Mouse (Mus musculus): ENCODE data around the gene Metrn. TPM values are rescaled to one million over a fixed set of nuclear protein-coding genes. Genes with fewer than 3 reads are reported as not detected.

The Metrn gene
- polyA plus RNA-seq, 1 experiment from 2014 or later = 20.3 TPM

DNA sequence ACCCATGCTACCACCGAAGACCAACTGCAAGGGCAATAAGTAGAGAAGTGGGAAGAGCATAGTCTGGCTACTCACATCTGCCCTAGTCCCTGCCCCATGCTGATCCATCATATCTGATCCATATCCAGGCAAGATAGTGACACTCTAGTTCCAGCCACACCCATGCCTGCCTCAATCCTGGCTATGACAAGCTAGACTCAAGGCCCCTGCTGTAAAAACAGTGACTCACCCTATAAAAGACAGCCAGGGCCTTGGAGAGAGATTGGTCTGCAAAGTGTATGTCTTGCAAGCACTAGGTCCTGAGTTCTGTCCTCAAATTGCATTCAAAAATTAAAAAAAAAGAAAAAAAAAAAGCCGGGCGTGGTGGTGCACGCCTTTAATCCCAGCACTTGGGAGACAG, 9.6 kb upstream of the Metrn start:
- Histone ChIP-seq H3K9ac (ENCODE audit: low read length) (no peak overlapping the region), H3K4me1 (replicated peaks; ENCODE audit: control insufficient read depth, insufficient read depth, low read length) (peaks cover 20% of the 10 kb centered on the region), H3K4me3 (ENCODE audit: low read depth, low read length) (no peak overlapping the region), H3K36me3 (ENCODE audit: control insufficient read depth, insufficient read depth, low read length) (no peaks in the 10 kb centered on the region), H3K4me2 (ENCODE audit: low read depth, low read length, severe bottlenecking) (no peak overlapping the region), H3K27me3 (ENCODE audit: control insufficient read depth, insufficient read depth, low read length) (no peaks in the 10 kb centered on the region), H3K9me3 (ENCODE audit: control insufficient read depth, low read length) (no peaks in the 10 kb centered on the region), H3K27ac (ENCODE audit: low read depth, low read length) (no peak overlapping the region)
- DNase-seq (ENCODE audit: low spot score) = no peak
- ATAC-seq (replicated peaks; ENCODE audit: low FRiP score) = no peak
- 92% methylated on average over 4 of the region's 4 CpGs for WGBS

- H3K4me2 ChIP-seq (ENCODE audit: low read depth, low read length, severe bottlenecking) = peak overlapping the region; percentile 15; the same call in 1 of the 2 replicates
- no peaks in the 10 kb centered on the region for H3K36me3 ChIP-seq (ENCODE audit: control insufficient read depth, insufficient read depth, low read length)
- ATAC-seq (replicated peaks; ENCODE audit: low FRiP score) (peak; percentile 90), DNase-seq (ENCODE audit: low spot score) (peak; percentile 89)
- peak overlapping the region; percentile 44 for H3K9ac ChIP-seq (ENCODE audit: low read length)
- H3K27me3 ChIP-seq (ENCODE audit: control insufficient read depth, insufficient read depth, low read length) = no peaks in the 10 kb centered on the region
- WGBS = 13% methylated on average over 10 of the region's 10 CpGs
- H3K4me1 ChIP-seq (replicated peaks; ENCODE audit: control insufficient read depth, insufficient read depth, low read length) = peaks cover 12% of the 10 kb centered on the region; the same call in 1 of the 2 replicates
- peak overlapping the region; percentile 77 for H3K27ac ChIP-seq (ENCODE audit: low read depth, low read length)
- no peaks in the 10 kb centered on the region for H3K9me3 ChIP-seq (ENCODE audit: control insufficient read depth, low read length)
- H3K4me3 ChIP-seq (ENCODE audit: low read depth, low read length) = no peak overlapping the region
Measured at GRCm38 (mm10) chr17:25802825-25803517, 6.0 kb upstream of the Metrn start.

GRCm38 (mm10) chr17:25801029-25801428, 4.1 kb upstream of the Metrn start:
- peaks cover 12% of the 10 kb centered on the region; the same call in 1 of the 2 replicates for H3K4me1 ChIP-seq (replicated peaks; ENCODE audit: control insufficient read depth, insufficient read depth, low read length)
- 5% methylated on average over 6 of the region's 6 CpGs for WGBS
- ATAC-seq (replicated peaks; ENCODE audit: low FRiP score) (no peak), DNase-seq (ENCODE audit: low spot score) (peak; percentile 77)
- no peaks in the 10 kb centered on the region for H3K36me3 ChIP-seq (ENCODE audit: control insufficient read depth, insufficient read depth, low read length)
- no peak overlapping the region for H3K4me3 ChIP-seq (ENCODE audit: low read depth, low read length)
- no peak overlapping the region for H3K9ac ChIP-seq (ENCODE audit: low read length)
- no peak overlapping the region for H3K27ac ChIP-seq (ENCODE audit: low read depth, low read length)
- no peaks in the 10 kb centered on the region for H3K27me3 ChIP-seq (ENCODE audit: control insufficient read depth, insufficient read depth, low read length)
- no peaks in the 10 kb centered on the region for H3K9me3 ChIP-seq (ENCODE audit: control insufficient read depth, low read length)
- no peak overlapping the region for H3K4me2 ChIP-seq (ENCODE audit: low read depth, low read length, severe bottlenecking)

GRCm38 (mm10) chr17:25796211-25796771, 645 bp downstream of the Metrn start:
- Histone ChIP-seq H3K27ac (ENCODE audit: low read depth, low read length) (peak overlapping the region; percentile 94), H3K9me3 (ENCODE audit: control insufficient read depth, low read length) (no peaks in the 10 kb centered on the region), H3K4me3 (ENCODE audit: low read depth, low read length) (peak overlapping the region; percentile 82), H3K4me2 (ENCODE audit: low read depth, low read length, severe bottlenecking) (peak overlapping the region; percentile 91), H3K9ac (ENCODE audit: low read length) (peak overlapping the region; percentile 90), H3K27me3 (ENCODE audit: control insufficient read depth, insufficient read depth, low read length) (no peaks in the 10 kb centered on the region), H3K36me3 (ENCODE audit: control insufficient read depth, insufficient read depth, low read length) (no peaks in the 10 kb centered on the region), H3K4me1 (replicated peaks; ENCODE audit: control insufficient read depth, insufficient read depth, low read length) (peaks cover 31% of the 10 kb centered on the region)
- DNase-seq (ENCODE audit: low spot score) (peak; percentile 68), ATAC-seq (replicated peaks; ENCODE audit: low FRiP score) (no peak)
- under 1% methylated on average over 37 of the region's 37 CpGs for WGBS

DNA sequence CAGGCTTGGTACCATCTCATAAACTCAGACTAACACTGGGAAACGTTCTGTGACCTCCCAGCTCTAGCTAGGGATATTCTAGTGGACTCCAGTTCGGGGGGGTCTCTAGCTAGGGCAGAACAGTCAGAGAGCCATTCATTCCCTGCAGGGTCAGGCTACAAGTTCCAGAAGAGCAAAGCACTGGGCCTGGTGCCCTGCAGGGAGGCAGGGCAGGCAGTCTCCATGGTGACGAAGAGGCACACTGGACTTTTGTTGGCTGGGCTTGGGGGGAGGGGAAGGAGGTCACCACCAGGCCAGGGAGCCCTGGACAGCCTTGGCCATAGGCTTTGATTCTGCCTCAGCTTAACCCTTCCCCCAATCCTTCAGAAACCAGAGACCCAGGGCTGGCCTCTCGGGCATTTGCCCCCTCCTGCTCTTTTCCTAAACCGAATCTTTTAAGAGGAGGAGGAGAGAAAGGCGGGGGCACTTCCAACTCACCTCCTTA, 1.3 kb downstream of the Metrn start, which contains the start of gene AC134908.4:
AC134908.4 (minus strand) TSS at position 51 of the 484 bp plus-strand sequence.
- no peaks in the 10 kb centered on the region for H3K9me3 ChIP-seq (ENCODE audit: control insufficient read depth, low read length)
- no peaks in the 10 kb centered on the region for H3K36me3 ChIP-seq (ENCODE audit: control insufficient read depth, insufficient read depth, low read length)
- H3K4me3 ChIP-seq (ENCODE audit: low read depth, low read length) = peak within 1 kb of the TSS; percentile 82
- ATAC-seq (replicated peaks; ENCODE audit: low FRiP score) (peak; percentile 32), DNase-seq (ENCODE audit: low spot score) (peak; percentile 81)
- peak within 1 kb of the TSS; percentile 91 for H3K4me2 ChIP-seq (ENCODE audit: low read depth, low read length, severe bottlenecking)
- H3K27me3 ChIP-seq (ENCODE audit: control insufficient read depth, insufficient read depth, low read length) = no peaks in the 10 kb centered on the region
- H3K9ac ChIP-seq (ENCODE audit: low read length) = peak within 1 kb of the TSS; percentile 90
- under 1% methylated on average over 6 of the region's 6 CpGs for WGBS
- H3K27ac ChIP-seq (ENCODE audit: low read depth, low read length) = peak within 1 kb of the TSS; percentile 94
- H3K4me1 ChIP-seq (replicated peaks; ENCODE audit: control insufficient read depth, insufficient read depth, low read length) = peaks cover 35% of the 10 kb centered on the region

- peak overlapping the region; percentile 91 for H3K4me2 ChIP-seq (ENCODE audit: low read depth, low read length, severe bottlenecking)
- peak overlapping the region; percentile 90 for H3K9ac ChIP-seq (ENCODE audit: low read length)
- 51% methylated on average over 17 of the region's 17 CpGs for WGBS
Measured at GRCm38 (mm10) chr17:25794998-25795397, 1.9 kb downstream of the Metrn start.

GRCm38 (mm10) chr17:25794197-25794596, 2.7 kb downstream of the Metrn start:
- no peaks in the 10 kb centered on the region; the same call in 1 of the 2 replicates for H3K36me3 ChIP-seq (ENCODE audit: control insufficient read depth, insufficient read depth, low read length)
- H3K4me1 ChIP-seq (replicated peaks; ENCODE audit: control insufficient read depth, insufficient read depth, low read length) = peaks cover 37% of the 10 kb centered on the region
- DNase-seq (ENCODE audit: low spot score) (peak; percentile 74), ATAC-seq (replicated peaks; ENCODE audit: low FRiP score) (peak; percentile 32; the same call in 1 of the 2 replicates)
- H3K27me3 ChIP-seq (ENCODE audit: control insufficient read depth, insufficient read depth, low read length) = no peaks in the 10 kb centered on the region
- WGBS = 20% methylated on average over 13 of the region's 13 CpGs
- H3K9ac ChIP-seq (ENCODE audit: low read length) = peak overlapping the region; percentile 90
- H3K9me3 ChIP-seq (ENCODE audit: control insufficient read depth, low read length) = no peaks in the 10 kb centered on the region
- peak overlapping the region; percentile 94 for H3K27ac ChIP-seq (ENCODE audit: low read depth, low read length)
- peak overlapping the region; percentile 82 for H3K4me3 ChIP-seq (ENCODE audit: low read depth, low read length)
- peak overlapping the region; percentile 91 for H3K4me2 ChIP-seq (ENCODE audit: low read depth, low read length, severe bottlenecking)

More at GRCm38 (mm10) chr17:25794998-25795397, 1.9 kb downstream of the Metrn start:
- Histone ChIP-seq H3K27me3 (ENCODE audit: control insufficient read depth, insufficient read depth, low read length) (no peaks in the 10 kb centered on the region), H3K4me1 (replicated peaks; ENCODE audit: control insufficient read depth, insufficient read depth, low read length) (peaks cover 37% of the 10 kb centered on the region), H3K4me3 (ENCODE audit: low read depth, low read length) (peak overlapping the region; percentile 82), H3K27ac (ENCODE audit: low read depth, low read length) (peak overlapping the region; percentile 94), H3K9me3 (ENCODE audit: control insufficient read depth, low read length) (no peaks in the 10 kb centered on the region), H3K36me3 (ENCODE audit: control insufficient read depth, insufficient read depth, low read length) (no peaks in the 10 kb centered on the region)
- peak; percentile 66 for DNase-seq (ENCODE audit: low spot score)
- no peak for ATAC-seq (replicated peaks; ENCODE audit: low FRiP score)

GRCm38 (mm10) chr17:25792615-25793014, 4.3 kb downstream of the Metrn start, which contains the start of gene Fam173a:
Gene Fam173a, minus strand, starts transcription at chr17:25792901.
- H3K9me3 ChIP-seq (ENCODE audit: control insufficient read depth, low read length) = no peaks in the 10 kb centered on the region
- H3K4me1 ChIP-seq (replicated peaks; ENCODE audit: control insufficient read depth, insufficient read depth, low read length) = peaks cover 37% of the 10 kb centered on the region
- H3K36me3 ChIP-seq (ENCODE audit: control insufficient read depth, insufficient read depth, low read length) = no peaks in the 10 kb centered on the region; the same call in none of the 2 replicates
- H3K27ac ChIP-seq (ENCODE audit: low read depth, low read length) = peak within 1 kb of the TSS; percentile 94
- H3K4me2 ChIP-seq (ENCODE audit: low read depth, low read length, severe bottlenecking) = peak within 1 kb of the TSS; percentile 93
- ATAC-seq (replicated peaks; ENCODE audit: low FRiP score) (peak; percentile 34; the same call in 1 of the 2 replicates), DNase-seq (ENCODE audit: low spot score) (peak; percentile 83)
- H3K9ac ChIP-seq (ENCODE audit: low read length) = peak within 1 kb of the TSS; percentile 90
- peak within 1 kb of the TSS; percentile 75 for H3K4me3 ChIP-seq (ENCODE audit: low read depth, low read length)
- WGBS = under 1% methylated on average over 14 of the region's 14 CpGs
- H3K27me3 ChIP-seq (ENCODE audit: control insufficient read depth, insufficient read depth, low read length) = no peaks in the 10 kb centered on the region
